Mouse (Mus musculus): ENCODE measurements at regions not wholly inside any gene's neighbourhood (a gene's known extent, or its start where the extent isn't known, plus 50 kb on each side); places are given as distances from the start of the nearest gene placed in this dataset.

GRCm38 (mm10) chr15:56604266-56604665 is 873.2 kb downstream of the Slc22a22 start:
- DNase-seq (ENCODE audit: low read depth), result no peak

- no peak for DNase-seq (ENCODE audit: low read depth)
Measured at GRCm38 (mm10) chr15:56592656-56593055, 884.8 kb downstream of the Slc22a22 start.

GRCm38 (mm10) chr15:56580745-56581515 is 896.5 kb downstream of the Slc22a22 start:
- no peak for DNase-seq (ENCODE audit: low read depth)

- DNase-seq (ENCODE audit: low read depth), result no peak
Measured at GRCm38 (mm10) chr15:56563192-56563591, 914.2 kb downstream of the Slc22a22 start.

GRCm38 (mm10) chr15:56562785-56563184 is 914.6 kb downstream of the Slc22a22 start:
- DNase-seq (ENCODE audit: low read depth), result no peak

GRCm38 (mm10) chr15:56562143-56562542 is 915.3 kb downstream of the Slc22a22 start:
- DNase-seq (ENCODE audit: low read depth), result no peak

- no peak for DNase-seq (ENCODE audit: low read depth)
Measured at GRCm38 (mm10) chr15:56554386-56554785, 923.0 kb downstream of the Slc22a22 start.

- no peak for DNase-seq (ENCODE audit: low read depth)
Measured at GRCm38 (mm10) chr15:56553851-56554250, 923.6 kb downstream of the Slc22a22 start.

- DNase-seq (ENCODE audit: low read depth), result no peak
Measured at GRCm38 (mm10) chr15:56531529-56531928, 945.9 kb downstream of the Slc22a22 start.

GRCm38 (mm10) chr15:56518379-56518778 is 959.0 kb downstream of the Slc22a22 start:
- no peak for DNase-seq (ENCODE audit: low read depth)

GRCm38 (mm10) chr15:56516095-56516494 is 961.3 kb downstream of the Slc22a22 start:
- no peak for DNase-seq (ENCODE audit: low read depth)

GRCm38 (mm10) chr15:56498774-56499173 is 978.7 kb downstream of the Slc22a22 start:
- no peak for DNase-seq (ENCODE audit: low read depth)

- DNase-seq (ENCODE audit: low read depth), result no peak
Measured at GRCm38 (mm10) chr15:56497757-56498156, 979.7 kb downstream of the Slc22a22 start.

- DNase-seq (ENCODE audit: low read depth), result no peak
Measured at GRCm38 (mm10) chr15:56496355-56496754, 981.1 kb downstream of the Slc22a22 start.

GRCm38 (mm10) chr15:56485931-56486330 is 991.5 kb downstream of the Slc22a22 start:
- DNase-seq (ENCODE audit: low read depth), result no peak

GRCm38 (mm10) chr15:56484693-56485092 is 992.7 kb downstream of the Slc22a22 start:
- DNase-seq (ENCODE audit: low read depth), result no peak

GRCm38 (mm10) chr15:56479682-56480081 is 997.7 kb downstream of the Slc22a22 start:
- no peak for DNase-seq (ENCODE audit: low read depth)

- no peak for DNase-seq (ENCODE audit: low read depth)
Measured at GRCm38 (mm10) chr15:56479015-56479414, 998.4 kb downstream of the Slc22a22 start.

- no peak for DNase-seq (ENCODE audit: low read depth)
Measured at GRCm38 (mm10) chr15:56473679-56474078, 1003.7 kb downstream of the Slc22a22 start.

GRCm38 (mm10) chr15:56451881-56452280 is 1025.5 kb downstream of the Slc22a22 start:
- DNase-seq (ENCODE audit: low read depth), result no peak

GRCm38 (mm10) chr15:56448015-56448645 is 1029.3 kb downstream of the Slc22a22 start:
- DNase-seq (ENCODE audit: low read depth), result no peak

GRCm38 (mm10) chr15:56440171-56440570 is 1037.3 kb downstream of the Slc22a22 start:
- no peak for DNase-seq (ENCODE audit: low read depth)

- DNase-seq (ENCODE audit: low read depth), result no peak
Measured at GRCm38 (mm10) chr15:56438370-56438769, 1039.1 kb downstream of the Slc22a22 start.

GRCm38 (mm10) chr15:56436131-56436530 is 1041.3 kb downstream of the Slc22a22 start:
- no peak for DNase-seq (ENCODE audit: low read depth)
